Mouse (Mus musculus) C2C12 (cell line): ENCODE results near the gene Ehd1. TPM values are rescaled to one million over a fixed set of nuclear protein-coding genes. Genes with fewer than 3 reads are reported as not detected.

Experiments
- H3K27me3 ChIP-seq: one replicate; pipeline ENCODE4 v1.6.1; 2011; ENCODE audit not compliant: control insufficient read depth, insufficient read depth, insufficient read length
- H3K36me3 ChIP-seq: one replicate; pipeline ENCODE4 v1.6.1; 2011; ENCODE audit not compliant: control insufficient read depth, insufficient read depth
- H3K4me3 ChIP-seq: one replicate; pipeline ENCODE4 v1.5.1; 2011; ENCODE audit warnings: mild to moderate bottlenecking, control low read depth; ENCODE audit not compliant: poor library complexity, insufficient read depth, severe bottlenecking
- H3K79me2 ChIP-seq: one replicate; pipeline ENCODE4 v1.6.1; 2011; ENCODE audit not compliant: control insufficient read depth, insufficient read depth
- H3K79me3 ChIP-seq: one replicate; pipeline ENCODE4 v1.6.1; 2011; ENCODE audit warnings: low read depth, control low read depth
- H3ac ChIP-seq: one replicate; pipeline ENCODE3; 2011; ENCODE audit warnings: low read depth; ENCODE audit not compliant: control insufficient read depth, insufficient read length
- CEBPB ChIP-seq: IDR thresholded peaks from one replicate; pipeline ENCODE4 v1.6.1; 2011; ENCODE audit warnings: low read depth, mild to moderate bottlenecking, control low read depth, moderate library complexity
- CTCF ChIP-seq: IDR thresholded peaks from one replicate; pipeline ENCODE4 v1.5.1; 2011; ENCODE audit not compliant: control insufficient read depth, insufficient read depth, insufficient read length
- FOSL1 ChIP-seq: IDR thresholded peaks from one replicate; pipeline ENCODE4 v1.8.0; 2011; ENCODE audit warnings: mild to moderate bottlenecking, low read length; ENCODE audit not compliant: poor library complexity, insufficient read depth, severe bottlenecking
- MAX ChIP-seq: IDR thresholded peaks from one replicate; pipeline ENCODE4 v1.6.1; 2011; ENCODE audit warnings: mild to moderate bottlenecking, control low read depth
- MYOD1 ChIP-seq: IDR thresholded peaks from one replicate; pipeline ENCODE4 v1.6.1; 2011; ENCODE audit warnings: low read depth; ENCODE audit not compliant: control insufficient read depth, insufficient read length
- MYOG ChIP-seq: IDR thresholded peaks from one replicate; pipeline ENCODE4 v1.6.1; 2011; ENCODE audit not compliant: control insufficient read depth, insufficient read length; ENCODE audit errors: extremely low read depth
- USF1 ChIP-seq: IDR thresholded peaks from one replicate; pipeline ENCODE4 v1.6.1; 2011; ENCODE audit warnings: low read depth, mild to moderate bottlenecking, control low read depth, moderate library complexity
- polyA plus RNA-seq: library from polyadenylated mRNA; unstranded; fragments of >200 nt; fragmentation: generic; extraction: Trizol; gene quantifications from one replicate; pipeline ENCODE4 v1.2.1, GENCODE M21; 2012; ENCODE audit warnings: missing spikeins

The Ehd1 gene
- polyA plus RNA-seq, 1 experiment: 219 TPM

DNA sequence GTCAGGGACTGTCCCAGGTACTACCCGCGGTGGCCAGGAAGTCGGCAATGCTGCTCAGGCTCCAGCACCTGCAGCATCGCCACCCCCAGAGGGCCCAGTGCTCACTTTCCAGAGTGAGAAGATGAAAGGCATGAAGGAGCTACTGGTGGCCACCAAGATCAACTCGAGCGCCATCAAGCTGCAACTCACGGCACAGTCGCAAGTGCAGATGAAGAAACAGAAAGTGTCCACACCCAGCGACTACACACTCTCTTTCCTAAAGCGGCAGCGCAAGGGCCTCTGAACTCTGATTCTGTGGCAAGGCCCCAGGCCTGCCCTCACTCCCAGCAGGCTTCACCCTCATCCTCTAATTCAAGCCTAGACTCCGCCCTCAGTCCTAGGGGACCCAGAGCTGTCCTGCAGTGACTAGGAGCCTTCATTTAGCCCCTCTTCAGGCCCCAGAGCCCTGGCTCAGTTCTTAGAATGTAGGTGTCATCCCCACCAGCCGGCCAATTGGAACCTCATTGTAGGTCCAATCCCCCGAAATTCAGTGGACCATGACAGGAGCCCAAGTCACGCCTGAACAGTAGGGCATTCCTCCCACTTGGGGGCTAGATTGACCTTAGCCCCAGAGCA, 63.5 kb downstream of the Ehd1 start:
- Histone ChIP-seq H3K79me3 (peaks cover 13% of the 10 kb centered on the region), H3K4me3 (no peak overlapping the region), H3K79me2 (peaks cover 26% of the 10 kb centered on the region), H3ac (no peak overlapping the region), H3K36me3 (peaks cover 36% of the 10 kb centered on the region), H3K27me3 (no peaks in the 10 kb centered on the region)
- TF ChIP-seq USF1 (no peak), MYOG (no peak), FOSL1 (no peak), CTCF (no peak), MYOD1 (no peak), CEBPB (no peak), MAX (no peak)

DNA sequence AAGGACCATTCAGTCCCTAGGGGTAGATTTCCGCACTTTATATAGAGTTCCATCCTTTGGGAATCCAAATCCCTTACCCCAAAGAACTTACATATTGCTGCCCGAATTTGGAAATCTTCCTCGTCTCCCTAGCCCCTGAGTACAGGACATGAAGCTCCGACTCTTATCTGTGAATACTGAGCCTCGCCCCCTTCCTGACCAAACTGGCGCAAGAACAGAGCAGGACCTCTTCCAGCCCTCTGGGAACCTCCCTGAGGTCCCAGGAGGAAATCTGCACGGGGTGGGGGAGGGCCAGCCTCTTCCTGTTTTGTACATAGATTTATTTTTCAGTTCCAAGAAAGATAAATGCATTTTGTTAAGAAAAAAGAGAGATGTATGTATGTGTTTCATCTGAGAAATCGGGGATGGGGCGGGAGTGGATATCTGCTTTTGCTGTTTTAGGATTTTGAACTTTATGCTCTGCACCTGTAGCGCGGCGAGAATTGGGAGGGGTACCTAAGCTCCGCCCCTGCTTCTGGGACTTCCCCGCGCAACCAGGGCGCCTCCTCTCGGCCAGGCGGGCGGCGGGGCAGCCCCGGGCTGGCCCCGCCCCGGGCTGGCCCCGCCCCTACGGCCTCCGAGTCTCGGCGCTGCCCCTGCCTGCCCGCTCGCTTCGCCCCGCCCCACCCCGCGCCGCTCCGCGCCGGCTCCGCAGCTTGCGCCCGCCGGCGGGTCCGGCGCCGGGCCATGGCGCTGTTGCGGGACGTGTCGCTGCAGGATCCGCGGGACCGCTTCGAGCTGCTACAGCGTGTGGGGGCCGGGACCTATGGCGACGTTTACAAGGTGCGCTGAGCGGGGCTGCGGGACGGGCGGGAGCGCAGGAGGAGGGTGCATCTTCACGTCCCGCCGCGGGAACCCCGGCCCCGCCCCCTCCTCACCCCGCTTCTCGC, 64.3 kb downstream of the Ehd1 start, which contains the start of gene Map4k2:
Map4k2 (plus strand) TSS at position 612 of the 929 bp plus-strand sequence.
- peak within 1 kb of the TSS; percentile 75 for H3ac ChIP-seq
- peaks cover 8% of the 10 kb centered on the region for H3K79me3 ChIP-seq
- H3K79me2 ChIP-seq: peaks cover 18% of the 10 kb centered on the region
- H3K27me3 ChIP-seq: no peaks in the 10 kb centered on the region
- peak within 1 kb of the TSS; percentile 34 for H3K4me3 ChIP-seq
- TF ChIP-seq MYOG: no peak
- TF ChIP-seq USF1: no peak
- TF ChIP-seq CEBPB: no peak
- TF ChIP-seq CTCF: peak; percentile 25
- TF ChIP-seq FOSL1: no peak
- TF ChIP-seq MYOD1: no peak
- peaks cover 36% of the 10 kb centered on the region for H3K36me3 ChIP-seq

DNA sequence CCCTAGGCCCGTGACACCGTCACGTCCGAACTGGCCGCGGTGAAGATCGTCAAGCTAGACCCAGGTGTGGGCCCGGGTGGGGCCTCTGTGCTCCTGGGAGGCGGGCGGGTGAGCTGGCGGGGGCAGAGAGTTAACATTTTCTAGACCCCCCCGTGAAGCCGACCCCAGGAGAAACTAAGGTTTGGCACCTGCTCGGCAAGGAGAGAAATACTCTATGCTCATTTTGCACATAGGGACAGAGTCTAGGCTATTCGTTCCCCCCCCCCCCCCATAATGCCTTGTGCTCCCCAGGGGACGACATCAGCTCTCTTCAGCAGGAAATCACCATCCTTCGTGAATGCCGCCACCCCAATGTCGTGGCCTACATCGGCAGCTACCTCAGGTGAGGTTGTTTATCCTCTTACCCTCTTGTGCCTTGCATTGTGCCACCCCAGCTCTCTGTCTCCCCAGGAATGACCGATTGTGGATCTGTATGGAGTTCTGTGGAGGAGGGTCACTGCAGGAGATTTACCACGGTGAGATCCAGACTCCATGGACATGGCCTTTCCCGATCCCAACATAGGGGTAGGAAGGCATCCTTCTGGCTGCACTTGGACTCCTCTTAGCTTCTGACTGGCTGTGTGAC, 65.0 kb downstream of the Ehd1 start:
- TF ChIP-seq MAX (no peak), MYOD1 (no peak), MYOG (no peak), USF1 (no peak), CEBPB (no peak), CTCF (no peak), FOSL1 (no peak)
- H3K27me3 ChIP-seq: no peaks in the 10 kb centered on the region
- peak overlapping the region; percentile 34 for H3K4me3 ChIP-seq
- peaks cover 36% of the 10 kb centered on the region for H3K36me3 ChIP-seq
- peaks cover under 1% of the 10 kb centered on the region for H3K79me3 ChIP-seq
- H3K79me2 ChIP-seq: peaks cover 10% of the 10 kb centered on the region
- peak overlapping the region; percentile 75 for H3ac ChIP-seq

DNA sequence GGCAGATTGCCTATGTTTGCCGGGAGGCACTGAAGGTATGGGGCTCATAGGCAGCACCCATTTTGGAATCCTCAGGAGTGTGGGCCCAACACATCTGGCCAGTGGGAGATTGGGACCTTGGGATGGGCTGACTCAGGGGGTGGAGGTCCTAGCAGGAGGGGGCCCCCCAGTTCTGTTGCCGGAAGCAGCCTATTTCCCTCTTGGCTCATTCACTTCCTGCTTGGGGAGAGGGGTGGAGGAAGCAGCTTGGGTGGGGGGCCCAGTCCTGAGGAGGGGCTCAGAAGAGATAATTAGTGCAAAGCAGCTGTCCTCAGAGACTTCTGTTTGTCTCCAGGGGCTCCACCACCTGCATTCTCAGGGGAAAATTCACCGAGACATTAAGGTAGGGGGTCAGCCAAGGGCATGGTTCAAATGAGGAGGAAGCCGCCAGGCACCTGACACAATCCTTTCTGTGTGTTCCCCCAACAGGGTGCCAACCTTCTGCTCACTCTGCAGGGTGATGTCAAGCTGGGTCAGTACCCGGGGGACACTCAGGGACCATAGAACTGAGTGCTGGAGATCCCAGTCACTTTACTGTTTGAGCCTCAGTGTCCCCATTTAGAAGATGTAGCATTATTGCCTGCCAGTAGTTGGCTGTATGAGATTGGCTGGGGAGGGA, 65.9 kb downstream of the Ehd1 start:
- Histone ChIP-seq H3K36me3 (peaks cover 29% of the 10 kb centered on the region), H3K4me3 (no peak overlapping the region), H3K27me3 (no peaks in the 10 kb centered on the region)

DNA sequence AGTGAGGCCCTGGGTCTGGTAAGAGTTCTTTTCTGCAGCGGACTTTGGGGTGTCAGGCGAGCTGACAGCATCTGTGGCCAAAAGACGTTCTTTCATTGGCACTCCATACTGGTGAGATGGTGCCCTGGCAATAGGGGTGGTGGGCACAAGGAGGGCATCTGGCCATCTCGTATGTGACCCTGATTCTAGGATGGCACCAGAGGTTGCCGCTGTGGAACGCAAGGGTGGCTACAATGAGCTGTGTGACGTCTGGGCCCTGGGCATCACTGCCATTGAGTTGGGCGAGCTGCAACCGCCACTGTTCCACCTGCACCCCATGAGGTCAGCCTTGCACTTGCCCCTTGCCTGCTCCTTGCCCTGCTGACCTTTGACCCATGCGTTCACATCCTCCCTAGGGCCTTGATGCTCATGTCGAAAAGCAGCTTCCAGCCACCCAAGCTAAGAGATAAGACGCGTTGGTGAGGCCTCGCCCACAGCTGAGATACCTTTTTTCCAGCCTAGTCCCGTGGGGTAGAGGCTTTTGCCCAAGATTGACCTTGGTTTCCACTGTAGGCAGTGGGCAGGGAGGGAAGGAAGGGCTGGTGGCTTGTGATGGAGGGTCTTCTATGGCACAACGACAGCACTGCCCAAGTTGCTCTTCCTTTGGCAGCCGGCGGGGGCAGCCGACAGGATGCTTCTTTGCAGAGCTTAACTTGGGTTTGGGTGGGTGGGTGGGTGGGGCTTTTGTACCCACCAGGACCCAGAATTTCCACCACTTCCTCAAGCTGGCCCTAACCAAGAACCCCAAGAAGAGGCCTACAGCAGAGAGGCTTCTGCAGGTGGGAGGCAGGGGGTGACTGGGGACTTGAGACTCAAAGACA, 66.8 kb downstream of the Ehd1 start:
- Histone ChIP-seq H3K36me3 (peaks cover 20% of the 10 kb centered on the region), H3K79me2 (no peaks in the 10 kb centered on the region)

More for the DNA sequence above, 65.9 kb downstream of the Ehd1 start:
- H3ac ChIP-seq: no peak overlapping the region
- no peaks in the 10 kb centered on the region for H3K79me3 ChIP-seq
- H3K79me2 ChIP-seq: peaks cover 2% of the 10 kb centered on the region
- TF ChIP-seq MAX: no peak
- TF ChIP-seq CEBPB: no peak
- no peak for TF ChIP-seq CTCF
- no peak for TF ChIP-seq MYOD1
- TF ChIP-seq USF1: no peak
- no peak for TF ChIP-seq MYOG
- TF ChIP-seq FOSL1: no peak

More for the DNA sequence above, 66.8 kb downstream of the Ehd1 start:
- H3K4me3 ChIP-seq: no peak overlapping the region
- TF ChIP-seq FOSL1: no peak
- TF ChIP-seq MYOG: no peak
- no peak for TF ChIP-seq USF1
- TF ChIP-seq CTCF: no peak
- no peak for TF ChIP-seq MAX
- TF ChIP-seq MYOD1: no peak
- no peak for TF ChIP-seq CEBPB
- H3K79me3 ChIP-seq: no peaks in the 10 kb centered on the region
- H3ac ChIP-seq: no peak overlapping the region
- no peaks in the 10 kb centered on the region for H3K27me3 ChIP-seq
